Mouse (Mus musculus): ENCODE results near the gene Zfr2. TPM values are rescaled to one million over a fixed set of nuclear protein-coding genes. Genes with fewer than 3 reads are reported as not detected.

The Zfr2 gene
- polyA plus RNA-seq, 1 experiment from 2014 or later: 3.2 TPM

DNA sequence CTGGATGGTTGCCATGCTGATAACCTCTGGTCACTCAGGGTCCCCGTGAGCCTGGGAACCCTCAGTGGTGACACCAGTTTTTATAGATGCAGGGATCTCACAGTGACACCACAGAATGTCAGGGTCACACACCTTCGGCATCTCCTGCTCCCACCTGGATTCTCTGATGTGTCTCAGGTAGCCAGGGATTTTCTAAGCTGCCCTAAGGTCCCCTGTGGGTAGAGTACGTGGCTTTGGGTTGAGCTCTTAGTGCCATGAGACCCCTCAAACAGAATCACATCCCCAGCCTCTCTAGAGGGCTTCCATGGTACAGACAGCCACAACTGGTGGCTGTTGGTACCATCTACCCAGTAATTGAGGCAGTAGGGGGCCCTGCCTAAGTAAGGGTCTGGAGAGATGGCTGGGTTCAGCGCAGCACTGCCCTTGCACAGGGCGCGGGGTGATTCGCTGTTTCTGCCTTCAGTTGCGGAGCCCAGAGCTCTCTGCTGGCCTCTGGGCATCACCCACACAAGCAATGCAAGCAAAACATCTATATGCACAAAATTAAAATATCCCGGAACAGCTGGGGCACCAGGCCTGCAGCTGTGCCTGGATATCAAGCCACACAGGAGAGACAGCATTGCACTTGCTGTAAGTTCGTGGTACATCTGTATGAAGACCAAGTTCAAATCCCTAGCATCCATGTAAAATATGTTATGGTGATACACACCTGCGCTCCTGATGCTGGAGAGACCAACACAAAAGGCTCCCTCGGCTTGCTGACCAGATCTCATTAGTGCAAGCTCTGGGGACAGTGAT, 3.7 kb downstream of the Zfr2 start:
- WGBS: 88% methylated on average over 12 of the region's 12 CpGs

DNA sequence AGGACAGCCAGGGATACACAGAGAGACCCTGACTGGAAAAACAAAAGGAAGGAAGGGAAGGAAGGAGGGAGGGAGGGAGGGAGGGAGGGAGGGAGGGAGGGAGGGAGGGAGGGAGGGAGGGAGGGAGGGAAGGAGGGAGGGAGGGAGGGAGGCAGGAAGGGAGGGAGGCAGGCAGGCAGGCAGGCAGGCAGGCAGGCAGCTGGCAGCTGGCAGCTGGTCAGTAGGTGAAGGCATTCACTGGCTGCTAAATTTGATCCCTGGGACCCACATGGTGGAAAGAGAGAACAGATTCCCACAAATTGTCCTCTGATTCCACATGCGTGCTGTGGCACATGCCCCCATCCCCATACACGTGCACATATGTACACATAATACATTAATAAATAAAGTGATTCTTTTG, 5.7 kb downstream of the Zfr2 start:
- Histone ChIP-seq H3K9ac (ENCODE audit: low read depth, low read length) (no peak overlapping the region), H3K4me2 (replicated peaks; ENCODE audit: low read depth) (no peak overlapping the region), H3K4me3 (ENCODE audit: low read depth, low read length) (no peak overlapping the region), H3K36me3 (ENCODE audit: control insufficient read depth, insufficient read depth) (no peaks in the 10 kb centered on the region), H3K27me3 (replicated peaks; ENCODE audit: control insufficient read depth, insufficient read depth, low read length) (peaks cover 15% of the 10 kb centered on the region; the same call in 1 of the 2 replicates), H3K27ac (ENCODE audit: low read depth, low read length) (no peak overlapping the region), H3K4me1 (replicated peaks; ENCODE audit: control insufficient read depth, insufficient read depth, low read length) (no peaks in the 10 kb centered on the region), H3K9me3 (ENCODE audit: control insufficient read depth) (no peaks in the 10 kb centered on the region)
- 80% methylated on average over 2 of the region's 2 CpGs for WGBS
- no peak for ATAC-seq
- no peak for TF ChIP-seq CTCF (IDR thresholded peaks at IDR 0.05; ENCODE audit: low read depth)

More for the DNA sequence above, 3.7 kb downstream of the Zfr2 start:
- Histone ChIP-seq H3K9ac (ENCODE audit: low read depth, low read length) (no peak overlapping the region), H3K4me1 (replicated peaks; ENCODE audit: control insufficient read depth, insufficient read depth, low read length) (peaks cover 6% of the 10 kb centered on the region; the same call in 1 of the 2 replicates), H3K27ac (ENCODE audit: low read depth, low read length) (no peak overlapping the region), H3K4me3 (ENCODE audit: low read depth, low read length) (no peak overlapping the region), H3K4me2 (replicated peaks; ENCODE audit: low read depth) (no peak overlapping the region), H3K27me3 (replicated peaks; ENCODE audit: control insufficient read depth, insufficient read depth, low read length) (peaks cover 15% of the 10 kb centered on the region; the same call in 1 of the 2 replicates), H3K36me3 (ENCODE audit: control insufficient read depth, insufficient read depth) (no peaks in the 10 kb centered on the region), H3K9me3 (ENCODE audit: control insufficient read depth) (no peaks in the 10 kb centered on the region)
- no peak for ATAC-seq
- no peak for TF ChIP-seq CTCF (IDR thresholded peaks at IDR 0.05; ENCODE audit: low read depth)

- Histone ChIP-seq H3K4me1 (replicated peaks; ENCODE audit: control insufficient read depth, insufficient read depth, low read length) (no peaks in the 10 kb centered on the region; the same call in 1 of the 2 replicates), H3K4me2 (replicated peaks; ENCODE audit: low read depth) (no peak overlapping the region), H3K36me3 (ENCODE audit: control insufficient read depth, insufficient read depth) (no peaks in the 10 kb centered on the region), H3K9ac (ENCODE audit: low read depth, low read length) (no peak overlapping the region), H3K27me3 (replicated peaks; ENCODE audit: control insufficient read depth, insufficient read depth, low read length) (peaks cover 15% of the 10 kb centered on the region; the same call in 1 of the 2 replicates), H3K27ac (ENCODE audit: low read depth, low read length) (no peak overlapping the region), H3K4me3 (ENCODE audit: low read depth, low read length) (no peak overlapping the region), H3K9me3 (ENCODE audit: control insufficient read depth) (no peaks in the 10 kb centered on the region)
- no peak for ATAC-seq
- 36% methylated on average over 13 of the region's 13 CpGs for WGBS
- peak; percentile 80 for TF ChIP-seq CTCF (IDR thresholded peaks at IDR 0.05; ENCODE audit: low read depth)
These were observed 7.9 kb downstream of the Zfr2 start for GRCm38 (mm10) chr10:81240876-81241275.

GRCm38 (mm10) chr10:81242021-81242420, 9.1 kb downstream of the Zfr2 start:
- no peak for ATAC-seq
- Histone ChIP-seq H3K27ac (ENCODE audit: low read depth, low read length) (no peak overlapping the region), H3K4me1 (replicated peaks; ENCODE audit: control insufficient read depth, insufficient read depth, low read length) (no peaks in the 10 kb centered on the region; the same call in 1 of the 2 replicates), H3K36me3 (ENCODE audit: control insufficient read depth, insufficient read depth) (no peaks in the 10 kb centered on the region), H3K27me3 (replicated peaks; ENCODE audit: control insufficient read depth, insufficient read depth, low read length) (peaks cover 15% of the 10 kb centered on the region; the same call in 1 of the 2 replicates), H3K4me2 (replicated peaks; ENCODE audit: low read depth) (no peak overlapping the region), H3K9ac (ENCODE audit: low read depth, low read length) (no peak overlapping the region), H3K4me3 (ENCODE audit: low read depth, low read length) (no peak overlapping the region), H3K9me3 (ENCODE audit: control insufficient read depth) (no peaks in the 10 kb centered on the region)
- TF ChIP-seq CTCF (IDR thresholded peaks at IDR 0.05; ENCODE audit: low read depth): no peak
- WGBS: 88% methylated on average over 16 of the region's 16 CpGs

GRCm38 (mm10) chr10:81244146-81244545, 11.2 kb downstream of the Zfr2 start:
- Histone ChIP-seq H3K4me3 (ENCODE audit: low read depth, low read length) (no peak overlapping the region), H3K27me3 (replicated peaks; ENCODE audit: control insufficient read depth, insufficient read depth, low read length) (peaks cover 15% of the 10 kb centered on the region; the same call in 1 of the 2 replicates), H3K27ac (ENCODE audit: low read depth, low read length) (no peak overlapping the region), H3K4me2 (replicated peaks; ENCODE audit: low read depth) (peak overlapping the region; percentile 10; the same call in 1 of the 2 replicates), H3K36me3 (ENCODE audit: control insufficient read depth, insufficient read depth) (no peaks in the 10 kb centered on the region), H3K4me1 (replicated peaks; ENCODE audit: control insufficient read depth, insufficient read depth, low read length) (peaks cover 5% of the 10 kb centered on the region), H3K9ac (ENCODE audit: low read depth, low read length) (no peak overlapping the region), H3K9me3 (ENCODE audit: control insufficient read depth) (no peaks in the 10 kb centered on the region)
- no peak for TF ChIP-seq CTCF (IDR thresholded peaks at IDR 0.05; ENCODE audit: low read depth)
- peak; percentile 7 for ATAC-seq
- WGBS: 67% methylated on average over 4 of the region's 4 CpGs

DNA sequence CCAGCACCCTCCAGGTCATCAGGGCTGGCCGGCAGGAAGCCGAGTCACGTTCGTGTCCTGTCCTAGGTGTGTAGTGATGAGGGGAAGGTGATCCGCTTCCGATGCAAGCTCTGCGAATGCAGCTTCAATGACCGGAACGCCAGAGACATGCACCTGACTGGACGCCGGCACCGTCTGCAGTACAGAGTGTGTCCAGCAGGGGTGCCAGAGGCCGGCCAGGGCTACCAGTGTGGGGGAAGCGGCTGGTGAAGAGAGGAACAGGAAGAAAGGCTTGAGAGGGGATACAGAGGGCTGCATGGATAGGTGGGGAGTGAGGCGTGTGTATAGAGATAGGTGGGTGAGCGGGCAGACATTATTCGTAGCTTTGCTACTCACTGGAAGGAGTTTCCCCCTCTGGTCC, 11.6 kb downstream of the Zfr2 start:
- Histone ChIP-seq H3K4me2 (replicated peaks; ENCODE audit: low read depth) (peak overlapping the region; percentile 10), H3K27me3 (replicated peaks; ENCODE audit: control insufficient read depth, insufficient read depth, low read length) (peaks cover 11% of the 10 kb centered on the region; the same call in 1 of the 2 replicates), H3K27ac (ENCODE audit: low read depth, low read length) (no peak overlapping the region), H3K4me1 (replicated peaks; ENCODE audit: control insufficient read depth, insufficient read depth, low read length) (peaks cover 5% of the 10 kb centered on the region), H3K9me3 (ENCODE audit: control insufficient read depth) (no peaks in the 10 kb centered on the region), H3K9ac (ENCODE audit: low read depth, low read length) (no peak overlapping the region), H3K4me3 (ENCODE audit: low read depth, low read length) (no peak overlapping the region), H3K36me3 (ENCODE audit: control insufficient read depth, insufficient read depth) (no peaks in the 10 kb centered on the region)
- ATAC-seq: peak; percentile 30
- TF ChIP-seq CTCF (IDR thresholded peaks at IDR 0.05; ENCODE audit: low read depth): peak; percentile 98
- 10% methylated on average over 17 of the region's 17 CpGs for WGBS
